Mouse (Mus musculus) gastrocnemius, postnatal 4 days (tissue): Measurements from ENCODE around the gene Top2b. TPM values are rescaled to one million over a fixed set of nuclear protein-coding genes. Genes with fewer than 3 reads are reported as not detected.

Experiments used
- DNase-seq, 2 experiments: peaks; one replicate each; pipeline ENCODE4 v3.0.0; 2021 to 2022; ENCODE audit warnings: low spot score in 2 of 2, mixed read lengths in 2 of 2
- long read RNA-seq, 2 experiments: library from polyadenylated mRNA; stranded (forward); transcript quantifications; one replicate each; pipeline ENCODE4 v2.0.0; 2021
- total RNA-seq, 2 experiments: library from RNA; stranded (reverse); gene quantifications; 2 replicates each; pipeline ENCODE4 v1.2.3; 2021

Top2b gene
- total RNA-seq = 100 to 1,000 TPM in 1 of 2 experiments, 10 to 100 TPM in 1; 94.5 to 110 TPM
- long read RNA-seq, experiment 1, full-length matches to known transcripts = 29 of 39 reads
- long read RNA-seq, experiment 1, partial matches to known transcripts = 9 of 39 reads
- long read RNA-seq, experiment 1, other reads (novel, unspliced or antisense) = 1 of 39 reads
- long read RNA-seq, experiment 2, full-length matches to known transcripts = 41 of 57 reads
- long read RNA-seq, experiment 2, partial matches to known transcripts = 10 of 57 reads
- long read RNA-seq, experiment 2, other reads (novel, unspliced or antisense) = 6 of 57 reads

DNA sequence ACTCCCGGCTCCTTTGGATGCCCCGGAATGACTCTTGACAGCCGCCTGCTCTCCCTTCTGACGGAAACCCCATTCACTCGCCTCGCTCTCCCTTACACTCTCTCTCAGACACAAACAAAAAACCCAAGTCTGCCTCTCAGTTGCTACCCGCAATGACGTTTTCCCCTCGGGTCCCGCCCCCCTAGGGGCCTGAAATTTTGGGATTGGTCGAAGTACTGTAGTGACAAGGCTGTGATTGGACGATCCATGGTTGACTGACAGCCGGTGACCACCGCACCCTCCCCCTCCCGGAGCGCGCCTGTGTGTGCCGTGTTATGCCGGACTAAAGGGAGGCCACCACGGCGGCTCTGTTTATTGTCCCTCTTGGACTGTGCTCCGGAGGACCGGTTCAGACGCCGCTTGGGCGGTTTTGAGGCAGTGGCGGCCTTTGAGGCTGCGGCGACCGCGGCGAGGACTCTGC is at the start of gene Top2b:
TSS of gene Top2b (plus strand) at position 302 of the 460 bp plus-strand sequence.
- peak; percentile 96 to 98 for DNase-seq

DNA sequence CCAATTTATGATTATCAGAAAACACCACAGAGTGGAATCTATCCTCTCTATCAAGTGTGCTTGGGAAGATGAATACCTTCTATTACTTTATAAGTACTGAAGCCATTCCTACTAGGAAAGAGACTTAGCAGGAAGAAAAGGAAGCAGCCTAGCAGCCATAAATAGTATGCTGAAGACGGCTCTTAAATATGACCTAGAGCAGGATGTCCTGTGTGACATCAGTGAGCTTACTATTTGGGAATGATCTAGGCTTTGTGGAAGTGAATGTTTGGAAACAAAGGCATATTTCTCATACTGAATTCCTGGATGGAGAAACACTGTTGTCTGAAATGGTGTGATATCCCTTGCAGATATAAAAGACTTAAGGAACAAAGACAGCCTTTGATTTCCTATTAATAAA is 48.3 kb upstream of the Top2b start:
- DNase-seq = no peak

DNA sequence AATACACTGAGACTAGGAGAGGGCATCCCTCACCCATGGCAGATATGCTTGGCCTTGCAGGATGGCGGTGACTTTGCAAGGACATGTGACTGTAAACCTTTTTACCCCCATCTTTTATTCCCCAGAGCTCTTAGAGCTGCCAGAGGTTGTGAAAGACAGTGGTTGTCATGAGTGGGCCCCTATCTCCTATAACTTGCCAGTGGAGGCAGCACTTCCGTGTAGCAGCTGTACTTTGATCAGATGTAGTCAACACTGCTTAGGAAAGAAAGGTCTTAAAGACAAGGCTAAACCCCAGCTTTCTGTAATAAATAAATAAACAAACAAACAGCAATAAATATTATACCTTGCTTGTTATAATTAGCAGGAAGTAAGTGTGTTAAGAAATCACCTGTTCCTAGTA is 45.2 kb upstream of the Top2b start:
- DNase-seq = no peak

DNA sequence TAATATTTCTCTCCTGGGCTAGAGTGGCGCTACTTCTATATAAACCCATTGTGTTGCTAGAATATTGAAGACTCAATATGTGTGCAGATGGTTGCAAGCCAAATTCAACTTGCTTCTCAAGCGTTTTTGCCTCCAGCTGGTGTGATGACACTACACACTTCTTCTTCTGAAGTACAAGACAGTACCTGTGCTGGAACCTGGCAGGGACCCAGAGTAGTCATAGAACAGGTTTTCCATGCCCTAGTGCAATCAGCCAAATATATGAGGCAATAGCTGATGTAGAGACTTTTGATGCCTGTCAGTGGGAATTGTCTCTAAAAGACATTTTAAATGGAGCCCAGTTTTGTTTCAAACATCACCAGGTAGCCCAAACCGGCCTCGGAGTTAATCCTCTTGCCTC is 40.6 kb upstream of the Top2b start:
- DNase-seq = no peak

DNA sequence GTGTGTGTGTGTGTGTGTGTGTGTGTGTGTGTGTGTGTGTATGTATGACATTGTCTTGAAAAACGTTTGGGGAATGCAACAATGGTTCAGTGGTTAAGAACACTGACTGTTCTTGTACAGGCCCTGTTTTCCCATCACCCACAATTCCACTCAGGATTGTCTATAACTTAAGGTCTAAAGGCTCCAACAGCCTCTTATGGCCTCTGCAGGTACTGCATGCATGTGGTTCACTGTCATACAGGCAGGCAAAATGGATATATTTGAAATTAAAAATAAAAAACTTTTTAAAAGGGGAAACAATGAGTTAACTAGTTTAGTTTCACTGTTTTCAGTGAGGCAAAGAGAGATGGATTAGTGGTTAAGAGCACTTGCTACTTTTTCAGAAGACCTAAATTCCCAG is 39.8 kb upstream of the Top2b start:
- DNase-seq = no peak

DNA sequence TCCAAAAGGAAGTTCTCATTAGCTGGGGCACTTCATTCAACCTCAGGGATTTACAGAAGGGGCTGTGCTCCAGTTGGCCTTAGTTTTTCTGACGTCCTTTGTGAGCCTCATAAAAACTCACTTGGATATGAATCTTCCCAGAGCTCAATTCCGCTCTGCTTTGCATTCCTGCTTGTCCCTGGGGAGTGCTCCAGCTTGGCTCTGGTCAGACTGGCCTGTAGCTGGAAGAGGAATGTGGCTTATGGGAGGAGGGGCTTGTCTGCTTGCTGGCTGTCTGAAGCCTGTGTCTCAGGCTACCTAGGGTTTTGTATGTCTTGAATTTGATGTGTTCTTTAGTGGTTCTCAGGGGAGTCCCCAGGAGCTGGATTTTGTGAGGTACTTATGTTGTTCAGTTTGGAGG is 36.4 kb upstream of the Top2b start:
- peak; percentile 33 to 73 for DNase-seq

DNA sequence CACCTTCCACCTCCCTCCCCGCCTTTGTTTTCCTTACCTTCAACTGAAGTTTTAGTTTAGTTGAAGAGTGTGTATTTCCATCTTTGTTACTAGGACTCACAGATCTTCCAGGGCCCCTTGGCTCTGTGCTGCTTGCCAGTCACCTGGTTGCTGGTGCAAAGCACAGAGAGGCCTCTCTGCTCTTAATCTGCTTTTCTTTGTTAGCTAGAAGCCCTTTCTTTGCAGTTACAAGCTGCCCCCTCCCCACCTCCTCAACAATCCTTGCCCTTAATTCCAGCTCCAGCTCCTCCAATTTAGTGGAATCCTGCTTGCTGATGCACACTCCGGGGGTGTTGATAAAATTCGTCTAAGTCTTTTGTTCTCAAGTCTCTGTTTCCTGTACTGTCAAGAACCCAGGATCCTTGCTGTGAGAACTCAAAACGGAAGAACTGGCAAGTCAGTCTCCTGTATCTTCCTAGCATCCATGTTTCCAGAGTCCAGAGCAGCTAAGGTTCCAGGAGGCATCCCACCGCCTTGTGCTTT is 36.0 kb upstream of the Top2b start:
- DNase-seq = no peak

DNA sequence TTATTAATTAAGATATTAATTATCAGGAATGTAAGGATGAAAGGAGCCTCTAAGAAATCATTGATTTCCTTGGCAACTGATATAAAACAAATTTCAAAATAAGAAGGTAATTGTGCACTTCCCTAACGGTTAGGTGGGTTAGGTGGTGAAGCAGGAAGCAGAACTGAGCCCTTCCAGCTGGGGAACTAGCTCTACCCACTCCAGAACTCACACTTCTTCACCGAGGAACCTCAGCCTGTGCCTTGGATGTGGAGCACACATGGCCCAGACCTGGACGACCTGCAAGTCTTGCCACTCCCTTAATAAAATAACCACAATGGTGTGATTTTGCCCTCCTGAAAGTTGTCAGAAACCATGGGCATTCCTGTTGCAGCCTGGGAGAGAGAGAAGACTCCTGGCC is 35.2 kb upstream of the Top2b start:
- DNase-seq = no peak

DNA sequence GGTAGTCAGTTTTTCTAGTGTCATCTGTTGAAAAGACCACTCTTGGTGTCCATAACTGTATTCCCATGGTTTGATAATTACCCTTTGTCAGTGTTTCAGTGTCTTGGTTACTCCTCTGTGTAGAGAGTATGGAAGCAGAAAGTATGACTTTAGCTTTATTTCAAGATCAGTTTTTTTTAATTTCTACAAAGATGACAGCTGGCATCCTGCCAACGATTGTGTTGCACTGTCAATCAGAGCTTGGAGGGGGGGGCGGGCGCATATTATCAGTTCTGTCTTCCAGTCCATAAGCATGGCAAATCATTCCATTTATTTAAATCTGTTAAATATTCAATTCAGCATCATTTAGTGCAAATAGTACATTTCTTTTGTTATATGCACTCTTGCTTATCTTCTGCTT is 30.7 kb upstream of the Top2b start:
- DNase-seq = no peak

DNA sequence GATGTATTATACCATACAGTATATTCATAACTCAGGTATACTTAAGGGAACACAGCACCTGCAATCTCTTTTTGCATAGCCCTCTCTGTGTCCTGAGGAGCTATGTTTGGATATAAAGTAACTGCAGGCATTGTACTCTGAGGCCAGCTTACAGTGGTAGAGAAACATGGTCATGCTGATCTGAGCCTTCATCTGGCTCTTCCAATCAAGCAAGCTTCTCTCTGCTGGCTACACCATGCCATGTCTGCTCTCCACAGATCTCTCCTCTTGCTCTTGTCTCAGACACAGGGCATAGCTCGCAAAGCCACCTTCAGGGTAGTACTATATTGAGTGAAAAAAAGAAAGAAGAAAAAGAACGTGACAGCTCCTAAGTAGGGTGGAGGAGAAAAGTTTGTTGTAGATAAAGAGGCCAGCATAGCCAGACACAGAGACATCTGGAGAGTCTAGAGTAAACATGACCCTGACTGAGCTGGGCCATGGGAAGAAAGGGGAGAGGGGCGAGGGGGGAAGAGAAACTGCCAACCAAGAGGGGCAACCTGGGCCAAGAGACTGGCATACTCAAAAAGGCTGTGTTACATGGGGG is 29.1 kb upstream of the Top2b start:
- no peak for DNase-seq

DNA sequence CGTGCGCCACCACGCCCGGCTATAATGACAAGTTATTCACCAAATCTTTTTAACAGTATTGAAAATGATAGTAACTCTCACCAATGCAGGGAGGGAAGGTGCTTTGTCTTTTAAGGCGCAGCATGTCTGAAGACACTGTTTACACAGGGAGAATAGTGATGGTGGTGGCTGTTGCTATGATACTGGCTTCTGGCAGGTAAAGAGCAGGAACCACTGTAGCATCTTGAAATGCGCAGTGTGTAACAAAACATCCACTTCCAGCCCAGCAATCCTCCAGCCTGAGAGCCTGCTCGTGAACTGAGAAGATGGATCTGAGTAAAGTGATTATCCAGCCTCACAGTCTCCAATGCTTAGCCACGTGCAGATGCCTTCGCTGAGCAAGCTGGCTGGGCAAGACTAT is 17.5 kb upstream of the Top2b start:
- DNase-seq = no peak

DNA sequence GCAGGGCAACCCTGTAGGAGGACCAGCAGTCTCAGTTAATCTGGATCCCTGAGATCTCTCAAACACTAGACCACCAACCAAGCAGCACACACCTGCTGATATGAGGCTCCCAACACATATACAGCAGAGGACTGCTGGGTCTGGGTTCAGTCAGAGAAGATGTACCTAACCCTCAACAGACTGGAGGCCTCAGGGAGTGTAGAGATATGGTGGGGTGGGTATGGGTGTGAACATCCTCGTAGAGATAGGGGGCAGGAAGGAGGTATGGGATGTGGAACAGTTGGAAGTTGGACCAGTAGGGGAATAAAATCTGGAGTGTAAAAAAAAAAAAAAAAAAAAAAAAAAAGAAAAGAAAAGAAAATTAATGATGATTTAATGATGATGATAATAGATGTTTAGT is 5.3 kb upstream of the Top2b start:
- DNase-seq = no peak

DNA sequence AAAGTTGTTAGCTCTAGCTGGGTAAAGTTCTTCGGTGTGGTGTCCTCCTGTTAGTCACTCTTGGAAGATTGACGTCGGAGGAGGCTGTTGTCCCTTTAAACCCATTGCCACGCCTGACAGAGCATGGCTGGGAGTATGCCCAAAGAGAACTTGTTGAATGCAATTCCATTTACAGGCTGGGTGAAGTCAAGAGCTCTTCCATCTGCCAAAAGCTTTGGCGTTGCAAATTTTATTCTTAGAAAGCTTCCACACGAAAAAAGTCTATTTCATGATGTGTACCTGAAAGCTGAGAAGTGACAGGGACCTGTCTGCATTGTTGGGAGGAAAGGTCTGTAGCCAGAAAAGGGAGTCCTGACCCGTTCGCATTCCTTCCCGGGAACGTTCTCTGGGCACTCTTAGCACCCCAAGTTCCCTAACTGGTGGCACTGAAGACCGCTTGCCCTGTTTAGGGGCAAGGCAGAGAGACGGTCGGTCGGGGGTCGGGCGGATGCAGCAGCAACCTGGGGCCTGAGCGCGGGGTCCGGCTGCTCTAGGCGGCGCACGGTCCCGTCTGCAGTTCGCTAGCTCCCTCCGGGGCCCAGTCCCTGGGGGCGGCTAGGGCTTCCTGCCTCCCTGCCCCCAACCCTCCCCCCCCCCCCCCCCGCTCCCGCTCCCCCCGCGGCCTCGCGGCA is 683 bp upstream of the Top2b start:
- DNase-seq = peak; percentile 37 to 72

DNA sequence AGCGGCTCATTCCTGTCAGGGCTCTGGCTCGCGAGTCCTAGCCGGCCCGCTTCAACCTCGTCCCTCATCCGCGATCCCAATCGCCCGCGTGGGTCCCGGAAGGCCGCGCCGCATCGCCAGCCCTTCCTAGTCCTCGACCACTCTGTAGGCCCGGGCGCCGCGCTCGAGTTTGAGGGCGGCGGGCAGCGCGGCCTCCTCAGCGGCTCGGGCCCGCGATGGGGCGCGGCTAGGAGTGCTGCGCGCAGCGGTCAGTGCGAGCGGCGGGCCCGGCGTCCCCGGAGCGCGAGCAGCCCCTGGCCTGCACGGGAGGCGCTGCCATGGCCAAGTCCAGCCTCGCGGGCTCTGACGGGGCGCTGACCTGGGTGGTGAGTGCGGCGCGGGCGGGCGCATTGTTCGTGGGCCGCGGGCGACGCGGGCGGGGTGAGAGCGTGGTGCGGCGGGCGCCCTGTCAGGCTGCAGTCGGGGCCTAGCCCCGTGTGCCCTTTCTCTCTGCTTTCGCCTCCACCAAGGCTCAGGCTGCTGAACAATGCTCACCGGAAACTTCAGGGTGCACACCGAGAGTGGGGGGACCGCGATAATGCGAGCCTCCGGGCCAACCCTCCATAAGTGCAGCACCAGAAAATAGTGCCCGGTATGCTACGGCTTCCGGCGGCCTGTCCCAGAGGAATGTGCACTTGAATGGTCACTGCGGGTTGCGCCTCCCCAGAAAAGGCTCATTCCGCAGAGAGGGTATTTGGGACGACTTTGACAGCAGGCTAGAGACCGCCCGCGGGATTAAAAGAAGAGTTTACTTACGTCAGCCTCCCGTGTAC is 589 bp downstream of the Top2b start:
- DNase-seq = peak; percentile 49 to 72

DNA sequence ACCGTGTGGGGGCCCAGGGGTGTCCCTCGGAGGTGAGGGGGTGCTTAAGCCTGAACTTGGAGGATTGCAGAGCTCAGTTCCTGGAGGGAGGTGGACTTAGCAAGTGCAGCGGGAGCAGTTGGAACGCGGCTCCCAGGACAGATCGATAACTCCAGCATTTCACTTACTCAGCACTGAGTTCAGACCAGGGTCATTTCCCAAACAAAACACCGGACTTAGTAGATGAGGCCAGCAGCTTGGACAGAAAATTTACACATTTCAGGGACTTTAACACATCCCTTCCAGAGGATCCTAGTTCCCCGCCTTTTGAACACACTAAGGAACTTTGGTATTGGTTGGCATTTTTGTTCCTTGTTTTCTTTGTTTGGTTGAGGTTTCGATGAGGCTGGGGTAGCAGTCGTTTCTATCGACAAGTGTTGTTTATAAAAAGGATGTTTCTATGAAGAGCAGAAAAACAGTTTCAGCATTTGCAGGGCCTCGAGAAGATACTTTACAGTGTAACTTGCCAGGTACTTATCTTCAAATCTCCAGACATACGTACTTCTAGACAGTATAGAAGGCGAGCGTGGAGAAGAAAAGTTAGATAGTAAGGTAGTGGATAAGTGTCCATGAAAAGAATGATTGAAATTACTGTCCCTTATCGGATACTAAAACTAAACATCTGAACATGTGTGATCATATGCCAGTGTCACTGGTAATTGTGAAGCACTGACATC is 1.4 kb downstream of the Top2b start:
- no peak for DNase-seq

DNA sequence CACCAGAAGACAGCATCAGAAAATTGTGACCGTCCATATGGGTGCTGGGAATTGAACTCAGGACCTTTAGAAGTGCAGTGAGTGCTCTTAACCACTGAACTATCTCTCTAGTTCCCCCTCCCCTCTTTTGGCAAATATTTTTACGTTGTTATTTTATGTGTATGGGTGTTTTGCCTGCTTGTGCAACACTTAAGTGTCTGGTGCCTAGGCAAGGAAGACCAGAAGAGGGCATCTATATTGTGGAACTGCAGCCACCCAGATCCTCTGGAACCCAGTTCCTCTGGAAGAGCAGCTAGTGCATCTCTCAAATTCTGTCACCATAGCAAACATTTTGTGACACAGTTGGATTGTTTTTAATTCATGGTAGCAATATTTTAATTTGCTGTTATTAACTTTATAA is 2.0 kb downstream of the Top2b start:
- DNase-seq = no peak

DNA sequence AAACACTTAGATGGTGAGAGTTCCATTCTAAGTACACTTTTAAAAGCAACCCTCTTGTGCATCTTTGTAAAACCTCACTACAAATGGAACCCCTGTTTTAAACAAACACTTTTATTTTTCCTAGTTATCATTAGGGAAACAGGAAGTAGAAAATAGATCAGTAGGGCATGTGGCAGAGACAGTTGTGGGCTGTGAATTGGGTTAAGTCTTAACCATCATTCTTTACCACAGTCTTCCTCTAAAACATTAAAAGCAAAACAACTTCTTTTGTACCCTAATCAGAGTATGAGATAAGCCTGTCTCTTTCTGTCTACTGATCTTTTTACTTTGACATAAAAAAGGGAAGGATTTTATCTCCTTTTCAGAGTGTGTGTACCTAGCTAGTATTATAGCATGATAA is 7.8 kb downstream of the Top2b start:
- DNase-seq = no peak

DNA sequence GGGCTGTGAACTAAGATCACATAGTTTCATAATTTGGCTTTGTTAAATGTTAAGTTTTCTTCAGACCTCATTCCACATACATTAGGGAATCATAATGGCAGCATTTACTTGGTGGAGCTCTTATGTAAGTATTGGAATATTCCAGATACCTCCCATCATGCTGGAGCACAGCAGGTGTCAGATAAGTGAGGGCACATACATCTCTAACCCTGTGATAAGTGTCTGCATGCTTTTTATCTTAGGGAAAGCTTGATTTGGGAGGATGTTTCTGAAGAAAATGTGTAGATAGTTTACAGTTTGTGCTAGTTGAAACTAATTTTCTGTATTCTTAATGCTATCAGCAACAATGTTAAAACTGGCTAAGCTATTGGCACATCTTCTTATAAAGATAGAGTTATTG is 8.2 kb downstream of the Top2b start:
- DNase-seq = no peak

DNA sequence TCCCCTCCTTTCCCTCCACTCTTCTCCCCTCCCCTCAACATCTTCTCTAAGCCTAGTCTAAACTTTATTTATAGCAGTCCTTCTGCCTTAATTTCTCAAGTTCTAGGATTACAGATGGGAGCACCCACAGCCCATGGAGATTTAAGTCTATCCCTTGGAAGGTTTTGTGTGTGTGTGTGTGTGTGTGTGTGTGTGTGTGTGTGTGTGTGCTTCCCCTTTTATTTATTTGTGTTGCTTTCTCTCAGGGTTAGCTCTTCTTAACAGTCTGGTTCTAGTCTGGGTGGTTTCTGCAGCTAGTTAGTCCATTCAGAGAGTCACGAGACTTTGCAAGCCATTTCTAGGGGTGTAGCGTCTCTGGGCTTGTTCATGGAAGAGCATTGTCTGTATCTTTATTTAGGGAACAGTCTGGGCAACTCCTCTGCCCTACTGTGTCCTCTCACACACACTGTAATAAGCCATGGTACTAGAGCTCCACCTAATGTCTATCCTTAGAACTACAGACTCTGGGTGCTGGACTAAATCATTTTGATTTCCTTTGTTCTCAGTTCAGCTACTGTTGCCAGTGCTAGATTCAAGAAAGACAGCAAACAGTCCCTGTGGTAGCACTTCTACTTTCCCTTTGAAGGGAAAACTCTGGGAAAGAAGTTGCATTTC is 15.1 kb downstream of the Top2b start:
- peak in 1 of 2 experiments; percentile 15 for DNase-seq

DNA sequence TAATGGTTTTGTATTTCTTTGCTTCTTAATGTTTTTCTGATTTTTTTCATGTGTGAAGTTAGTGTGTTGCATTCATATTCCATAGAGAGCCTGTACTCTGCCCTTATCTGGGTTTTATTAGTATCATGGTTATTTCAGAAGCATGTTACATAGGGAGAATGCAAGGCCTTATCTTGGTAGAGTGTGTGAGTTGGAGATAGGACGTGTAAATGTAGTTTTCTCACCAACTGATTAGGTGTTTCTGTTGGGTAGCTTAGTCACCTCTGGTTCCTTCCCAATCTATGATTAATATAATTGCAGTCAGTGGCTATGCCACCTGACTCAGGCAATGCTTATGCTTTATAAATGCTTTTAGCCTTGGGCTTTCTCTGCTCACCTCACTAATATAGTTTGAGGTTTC is 19.8 kb downstream of the Top2b start:
- DNase-seq = no peak
